Mouse (Mus musculus): ENCODE data around the gene Gpc5.

- TF ChIP-seq EP300 (IDR thresholded peaks at IDR 0.05; ENCODE audit: low read length) (no peak), CTCF (conservative IDR thresholded peaks at IDR 0.05 in 1 of 2, IDR thresholded peaks at IDR 0.05 in 1 of 2; ENCODE audit: low read depth in 2 of 2, low read length in 2 of 2) (no peak), TBP (conservative IDR thresholded peaks at IDR 0.05; ENCODE audit: low read depth, low read length) (no peak), POLR2A (IDR thresholded peaks at IDR 0.05; ENCODE audit: low read depth, low read length) (no peak)
These were observed 740.0 kb downstream of the Gpc5 start for GRCm38 (mm10) chr14:115831854-115832625.

Measured in CH12.LX (cell line).